Mouse (Mus musculus) neural tube, embryonic 12.5 days (tissue): ENCODE results near the gene Tacr1. TPM values are rescaled to one million over a fixed set of nuclear protein-coding genes. Genes with fewer than 3 reads are reported as not detected.
A peak's percentile ranks its signal among the peaks of the same experiment; 100 is the strongest.
"Not testable (repeated sequence)": the region's sequence is repeated elsewhere in the genome, so short reads cannot be mapped to it uniquely, and the experiment has no call there.

Experiments
- ATAC-seq: fragments of 200-750 bp; cut with Nextera tagmentation; 2 replicates; pipeline ENCODE4 v1.8.0; 2017; ENCODE audit warnings: low read depth, mild to moderate bottlenecking, moderate TSS enrichment, moderate library complexity; ENCODE audit not compliant: low FRiP score
- H3K27ac ChIP-seq: fragments of 300-500 bp; sonication (generic); 2 replicates; pipeline ENCODE4 v1.5.1; 2016
- H3K27me3 ChIP-seq: fragments of 300-500 bp; sonication (generic); replicated peaks from 2 replicates; pipeline ENCODE4 v1.6.1; 2016; ENCODE audit warnings: mild to moderate bottlenecking
- H3K36me3 ChIP-seq: fragments of 300-500 bp; sonication (generic); 2 replicates; pipeline ENCODE4 v1.6.1; 2016; ENCODE audit warnings: mild to moderate bottlenecking
- H3K4me1 ChIP-seq: fragments of 300-500 bp; sonication (generic); 2 replicates; pipeline ENCODE4 v1.6.1; 2016
- H3K4me2 ChIP-seq: fragments of 300-500 bp; sonication (generic); replicated peaks from 2 replicates; pipeline ENCODE4 v1.6.1; 2016; ENCODE audit warnings: mild to moderate bottlenecking
- H3K4me3 ChIP-seq: fragments of 300-500 bp; sonication (generic); 2 replicates; pipeline ENCODE4 v1.5.1; 2016
- H3K9ac ChIP-seq: fragments of 300-500 bp; sonication (generic); 2 replicates; pipeline ENCODE4 v1.6.1; 2016; ENCODE audit warnings: mild to moderate bottlenecking
- H3K9me3 ChIP-seq: fragments of 300-500 bp; sonication (generic); 2 replicates; pipeline ENCODE4 v1.6.1; 2016; ENCODE audit warnings: mild to moderate bottlenecking
- WGBS: fragments of 180-500 bp; shearing (Covaris S2); methylation state at CpG from one replicate; pipeline ENCODE4 v1.1.7; 2016; 5-methylcytosine and 5-hydroxymethylcytosine counted together
- polyA plus RNA-seq: library from polyadenylated mRNA; unstranded; fragments of >200 nt; fragmentation: Nextera tagmentation; extraction: Ambion mirVana; gene quantifications from 2 replicates; pipeline ENCODE4 v1.2.1, GENCODE M21; 2016

Gene Tacr1
- 2.4 and 2.5 TPM in 2 replicates for polyA plus RNA-seq

DNA sequence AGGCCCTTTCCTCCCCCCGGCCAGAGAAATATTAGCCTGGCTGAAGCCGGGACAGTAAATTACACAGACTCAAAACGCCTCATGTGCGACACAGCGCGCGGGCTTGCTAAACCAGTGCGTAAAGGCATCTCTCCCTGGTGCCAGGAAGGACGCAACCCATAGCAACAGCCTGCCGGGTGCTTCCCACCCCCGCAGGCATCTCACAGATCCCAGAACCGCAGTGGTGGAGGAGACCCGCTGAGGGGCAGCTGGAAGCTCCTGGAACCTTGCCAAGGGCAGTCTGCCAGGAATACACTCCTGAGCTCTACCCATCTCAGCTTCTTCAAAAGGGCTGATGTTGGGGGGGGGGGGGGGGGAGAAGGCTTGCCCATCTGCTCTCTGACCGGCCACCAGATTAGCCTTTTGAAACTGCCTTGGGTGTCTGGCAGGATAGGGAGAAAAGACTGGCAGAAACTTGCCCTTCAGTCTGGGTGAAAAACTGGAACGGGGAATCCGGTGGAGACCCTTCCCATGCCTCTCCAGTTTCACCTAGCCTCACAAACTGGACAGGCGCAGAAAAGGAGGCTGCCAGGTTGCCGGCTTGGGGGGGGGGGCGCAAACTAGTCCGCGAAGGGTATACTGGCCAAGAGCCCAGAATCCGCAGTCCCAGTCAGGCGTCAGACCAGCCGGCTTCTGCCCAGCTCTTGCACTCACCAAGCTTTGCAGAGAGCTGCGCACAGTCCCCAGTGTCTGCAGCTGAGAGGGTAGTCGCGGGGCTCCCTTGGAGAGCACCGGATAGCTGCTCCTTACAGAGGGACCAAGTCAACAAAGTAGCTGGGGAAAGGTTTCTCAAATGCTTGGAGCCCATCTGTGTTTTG, at the start of gene Tacr1:
Gene Tacr1, plus strand, starts transcription at position 740 of the 857 bp plus-strand sequence.
- Histone ChIP-seq H3K36me3 (no peaks in the 10 kb centered on the region), H3K9me3 (no peaks in the 10 kb centered on the region), H3K9ac (peak within 1 kb of the TSS; percentile 44; the same call in 1 of the 2 replicates), H3K4me3 (peak within 1 kb of the TSS; percentile 35), H3K27me3 (peaks cover 45% of the 10 kb centered on the region), H3K4me1 (peaks cover 24% of the 10 kb centered on the region), H3K4me2 (peak within 1 kb of the TSS; percentile 80), H3K27ac (no peak within 1 kb of the TSS)
- peak; percentile 96 for ATAC-seq
- under 1% methylated on average over 28 of the region's 28 CpGs for WGBS

DNA sequence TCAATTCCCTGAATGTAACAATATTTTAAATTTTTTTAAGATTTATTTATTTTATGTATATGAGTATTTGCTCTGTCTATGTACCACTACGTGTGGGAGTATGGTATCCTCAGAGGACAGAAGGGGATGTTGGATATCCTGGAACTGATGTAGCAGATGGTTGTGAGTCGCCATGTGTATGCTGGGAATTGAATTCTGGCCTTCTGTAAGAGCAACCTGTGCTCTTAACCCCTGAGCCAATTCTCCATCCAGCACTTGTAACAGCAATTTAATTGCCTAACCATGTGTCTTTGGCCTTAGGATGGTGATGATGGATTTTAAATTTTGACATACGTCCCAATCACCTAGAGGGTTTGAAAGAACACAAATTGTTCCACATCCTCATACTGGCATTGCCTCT, 26.0 kb upstream of the Tacr1 start:
- Histone ChIP-seq H3K9me3 (no peaks in the 10 kb centered on the region), H3K36me3 (no peaks in the 10 kb centered on the region), H3K27me3 (no peaks in the 10 kb centered on the region), H3K27ac (no peak overlapping the region), H3K9ac (no peak overlapping the region), H3K4me1 (no peaks in the 10 kb centered on the region), H3K4me2 (no peak overlapping the region), H3K4me3 (no peak overlapping the region)
- ATAC-seq, result no peak
- WGBS, result 91% methylated on average over 3 of the region's 3 CpGs

DNA sequence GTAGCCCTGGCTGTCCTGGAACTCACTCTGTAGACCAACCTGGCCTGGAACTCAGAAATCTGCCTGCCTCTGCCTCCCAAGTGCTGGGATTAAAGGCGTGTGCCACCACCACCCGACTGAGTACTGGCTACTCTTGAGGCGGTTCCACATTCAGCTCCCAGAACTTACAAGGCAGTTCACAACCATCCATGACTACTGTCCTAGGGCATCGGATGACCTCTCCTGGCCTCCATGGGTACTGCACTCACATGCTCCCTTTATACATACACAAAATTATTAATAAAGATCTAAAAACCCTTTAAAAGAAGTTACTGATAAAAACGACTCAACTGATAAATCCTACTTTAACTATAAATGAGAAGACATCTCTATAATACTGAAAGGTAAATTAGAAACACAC, 18.6 kb upstream of the Tacr1 start:
- Histone ChIP-seq H3K4me2 (no peak overlapping the region), H3K4me1 (no peaks in the 10 kb centered on the region), H3K27me3 (no peaks in the 10 kb centered on the region), H3K4me3 (no peak overlapping the region), H3K9me3 (no peaks in the 10 kb centered on the region), H3K9ac (no peak overlapping the region), H3K36me3 (no peaks in the 10 kb centered on the region), H3K27ac (no peak overlapping the region)
- WGBS, result 88% methylated on average over 5 of the region's 5 CpGs
- ATAC-seq, result no peak

DNA sequence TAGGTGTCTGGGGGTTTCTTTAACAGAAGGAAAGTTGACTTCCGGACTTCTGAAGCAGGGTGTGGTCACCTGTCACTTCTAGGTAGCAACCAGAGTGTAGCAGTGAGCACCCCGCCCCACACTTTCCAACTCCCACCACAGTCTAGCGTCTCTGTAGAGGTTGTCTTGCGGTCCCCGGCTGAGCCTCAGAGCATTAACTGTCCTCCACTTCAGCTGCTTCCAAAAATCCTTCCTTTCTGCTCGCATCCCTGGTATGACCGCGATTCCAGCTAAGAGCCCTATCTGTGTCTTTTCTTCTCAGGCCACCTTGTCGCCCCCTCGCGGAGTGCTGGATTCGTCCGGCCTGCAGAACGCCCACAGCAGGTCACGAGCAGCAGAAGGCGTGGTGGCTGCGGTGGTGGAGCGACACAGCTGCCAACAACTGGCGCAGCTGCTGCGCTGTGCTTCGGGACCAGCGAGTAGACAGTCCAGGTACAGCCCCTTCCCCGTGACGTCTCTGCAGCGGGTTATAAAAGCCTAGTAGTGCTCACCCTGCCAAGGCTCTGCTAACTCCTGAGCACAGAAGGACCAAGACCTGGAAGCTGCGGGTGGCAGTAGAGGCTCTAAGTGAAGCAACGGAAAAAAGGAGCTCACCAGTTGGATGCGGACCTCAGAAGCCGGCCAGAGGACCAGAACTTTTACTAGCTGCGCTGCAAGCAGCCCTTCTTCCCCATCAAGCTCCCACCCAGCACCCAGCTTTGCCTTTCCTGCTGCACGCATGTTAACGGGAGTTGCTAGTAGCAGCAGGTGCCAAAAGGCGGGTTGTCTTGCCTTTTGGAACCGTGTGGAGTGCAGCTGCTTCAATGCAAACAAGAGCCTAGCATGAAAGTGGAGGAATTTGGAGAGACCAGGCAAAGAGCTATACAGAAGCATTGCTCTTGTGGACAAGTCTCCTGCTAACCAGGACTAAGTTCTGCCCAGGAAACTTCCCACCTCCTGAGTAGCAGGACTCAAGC, 664 bp downstream of the Tacr1 start:
- Histone ChIP-seq H3K9ac (peak overlapping the region; percentile 44; the same call in 1 of the 2 replicates), H3K27me3 (peaks cover 45% of the 10 kb centered on the region), H3K9me3 (no peaks in the 10 kb centered on the region), H3K4me2 (peak overlapping the region; percentile 80), H3K27ac (no peak overlapping the region), H3K36me3 (no peaks in the 10 kb centered on the region), H3K4me3 (peak overlapping the region; percentile 35), H3K4me1 (peaks cover 24% of the 10 kb centered on the region)
- ATAC-seq, result peak; percentile 46
- 2% methylated on average over 34 of the region's 34 CpGs for WGBS

DNA sequence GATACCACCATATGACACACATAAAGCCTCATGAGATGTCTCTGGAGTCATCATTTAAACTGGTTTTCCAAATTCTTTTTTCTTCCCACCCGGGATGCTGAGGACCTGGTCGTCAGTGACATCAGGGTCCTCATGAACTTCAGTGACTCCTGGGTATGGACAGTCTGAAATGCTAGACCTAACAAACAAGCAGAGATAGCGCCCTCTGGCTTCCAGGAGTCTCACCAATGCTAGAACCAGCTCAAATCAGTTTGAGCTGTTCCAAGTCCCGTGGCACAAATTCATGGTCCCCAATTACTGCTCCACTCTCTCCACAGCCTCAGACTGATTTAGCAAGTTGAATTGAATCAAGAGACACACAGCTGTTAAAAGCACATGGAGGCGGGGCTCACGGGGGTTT, 16.2 kb downstream of the Tacr1 start:
- no peak overlapping the region for H3K27ac ChIP-seq

DNA sequence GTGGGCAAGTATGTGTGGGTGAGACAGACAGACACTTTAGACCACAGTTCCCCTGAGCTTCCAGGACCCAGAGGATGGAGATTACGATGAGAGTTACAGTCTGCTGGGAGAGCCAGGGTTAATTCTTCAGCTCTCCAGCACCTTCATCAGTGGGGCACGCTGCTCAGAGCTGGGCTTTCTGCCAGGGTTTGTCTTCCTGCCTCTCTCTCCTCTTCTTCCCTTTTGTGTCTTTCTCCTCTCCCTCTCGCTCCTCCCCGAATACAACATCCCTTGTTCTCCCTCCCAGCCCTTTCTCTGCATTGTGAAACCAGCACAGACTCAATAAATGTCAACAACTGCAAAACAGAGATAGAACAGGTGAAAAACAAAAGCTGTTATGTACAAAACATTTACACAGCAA, 18.1 kb downstream of the Tacr1 start:
- no peaks in the 10 kb centered on the region for H3K9me3 ChIP-seq
- H3K4me2 ChIP-seq, result no peak overlapping the region
- H3K9ac ChIP-seq, result no peak overlapping the region
- no peaks in the 10 kb centered on the region for H3K36me3 ChIP-seq
- WGBS, result 61% methylated on average over 4 of the region's 4 CpGs
- no peaks in the 10 kb centered on the region for H3K4me1 ChIP-seq
- H3K27ac ChIP-seq, result no peak overlapping the region
- no peak overlapping the region for H3K4me3 ChIP-seq
- no peak for ATAC-seq
- H3K27me3 ChIP-seq, result no peaks in the 10 kb centered on the region

More for the DNA sequence above, 16.2 kb downstream of the Tacr1 start:
- Histone ChIP-seq H3K9ac (no peak overlapping the region), H3K36me3 (no peaks in the 10 kb centered on the region), H3K27me3 (no peaks in the 10 kb centered on the region), H3K4me1 (no peaks in the 10 kb centered on the region), H3K4me2 (no peak overlapping the region), H3K9me3 (no peaks in the 10 kb centered on the region), H3K4me3 (no peak overlapping the region)
- 69% methylated on average over 6 of the region's 6 CpGs for WGBS
- no peak for ATAC-seq

DNA sequence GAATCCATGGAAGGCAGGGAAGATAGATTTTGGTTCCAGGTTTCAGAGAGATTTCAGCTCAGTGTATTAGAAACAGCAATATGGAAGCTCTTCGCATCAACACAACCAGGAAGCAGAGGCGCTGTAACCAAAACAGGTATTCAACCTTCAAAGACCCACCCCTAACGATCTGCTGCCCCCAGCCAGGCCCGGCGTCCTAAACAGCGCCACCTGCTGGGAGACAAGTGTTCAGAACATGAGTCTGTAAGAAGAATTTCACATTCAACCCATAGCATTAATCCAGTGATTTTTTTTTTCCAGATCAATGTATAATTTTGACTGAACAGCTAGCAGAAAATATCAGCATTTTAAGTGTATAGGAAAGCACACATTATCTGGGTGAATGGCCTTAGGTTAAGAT, 26.8 kb downstream of the Tacr1 start:
- Histone ChIP-seq H3K27me3 (no peaks in the 10 kb centered on the region), H3K36me3 (no peaks in the 10 kb centered on the region), H3K9me3 (no peaks in the 10 kb centered on the region), H3K4me3 (no peak overlapping the region), H3K27ac (no peak overlapping the region), H3K4me1 (no peaks in the 10 kb centered on the region), H3K9ac (no peak overlapping the region), H3K4me2 (no peak overlapping the region)
- 54% methylated on average over 6 of the region's 6 CpGs for WGBS
- no peak for ATAC-seq

DNA sequence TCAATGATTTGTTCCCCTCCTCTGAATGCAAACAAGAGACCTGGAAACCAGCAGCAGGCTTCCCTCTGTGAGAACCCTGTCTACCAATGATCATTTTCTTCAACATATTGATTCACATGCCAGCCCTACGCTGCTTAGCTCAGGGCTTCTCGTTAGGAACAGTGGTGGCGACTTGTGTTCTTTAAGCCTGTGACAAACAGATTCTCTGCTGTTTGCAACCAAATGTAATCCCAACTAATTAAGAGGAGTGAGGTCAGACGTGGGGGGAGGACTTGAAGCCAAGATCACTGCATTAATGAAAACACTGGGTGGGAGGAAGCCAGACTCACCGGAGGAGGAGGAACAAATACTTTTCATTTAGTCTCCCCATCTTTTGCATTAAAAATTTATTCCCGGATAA, 27.6 kb downstream of the Tacr1 start:
- ATAC-seq, result no peak
- H3K27me3 ChIP-seq, result no peaks in the 10 kb centered on the region
- H3K9me3 ChIP-seq, result no peaks in the 10 kb centered on the region
- WGBS, result 84% methylated on average over 6 of the region's 6 CpGs
- H3K4me3 ChIP-seq, result no peak overlapping the region
- no peak overlapping the region for H3K4me2 ChIP-seq
- no peaks in the 10 kb centered on the region for H3K4me1 ChIP-seq
- no peak overlapping the region for H3K9ac ChIP-seq
- H3K27ac ChIP-seq, result no peak overlapping the region
- no peaks in the 10 kb centered on the region for H3K36me3 ChIP-seq

DNA sequence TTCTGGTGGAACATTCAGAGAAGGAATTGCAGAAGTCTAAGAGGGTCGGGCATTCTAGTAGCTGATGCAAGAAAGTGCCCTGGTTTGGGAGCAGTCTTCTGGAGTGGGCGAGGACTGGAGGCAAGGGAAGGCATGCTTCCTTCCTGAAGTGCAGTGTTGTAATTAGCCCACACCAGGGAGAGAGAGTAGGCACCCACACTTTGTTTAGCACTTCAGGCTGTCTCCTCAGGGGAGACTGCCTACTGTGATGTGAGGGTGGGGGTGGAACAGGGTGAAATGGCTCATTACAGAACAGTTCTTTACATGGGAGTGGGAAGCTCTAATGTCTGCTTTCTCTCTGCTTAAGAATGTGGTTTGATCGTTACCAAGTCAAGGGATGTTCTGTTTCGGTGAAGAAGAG, 35.0 kb downstream of the Tacr1 start:
- H3K36me3 ChIP-seq, result no peaks in the 10 kb centered on the region
- H3K27me3 ChIP-seq, result no peaks in the 10 kb centered on the region
- no peak overlapping the region for H3K9ac ChIP-seq
- H3K4me1 ChIP-seq, result no peaks in the 10 kb centered on the region
- no peak overlapping the region for H3K4me3 ChIP-seq
- ATAC-seq, result no peak
- no peaks in the 10 kb centered on the region for H3K9me3 ChIP-seq
- WGBS, result 73% methylated on average over 4 of the region's 4 CpGs
- no peak overlapping the region for H3K4me2 ChIP-seq
- no peak overlapping the region for H3K27ac ChIP-seq

DNA sequence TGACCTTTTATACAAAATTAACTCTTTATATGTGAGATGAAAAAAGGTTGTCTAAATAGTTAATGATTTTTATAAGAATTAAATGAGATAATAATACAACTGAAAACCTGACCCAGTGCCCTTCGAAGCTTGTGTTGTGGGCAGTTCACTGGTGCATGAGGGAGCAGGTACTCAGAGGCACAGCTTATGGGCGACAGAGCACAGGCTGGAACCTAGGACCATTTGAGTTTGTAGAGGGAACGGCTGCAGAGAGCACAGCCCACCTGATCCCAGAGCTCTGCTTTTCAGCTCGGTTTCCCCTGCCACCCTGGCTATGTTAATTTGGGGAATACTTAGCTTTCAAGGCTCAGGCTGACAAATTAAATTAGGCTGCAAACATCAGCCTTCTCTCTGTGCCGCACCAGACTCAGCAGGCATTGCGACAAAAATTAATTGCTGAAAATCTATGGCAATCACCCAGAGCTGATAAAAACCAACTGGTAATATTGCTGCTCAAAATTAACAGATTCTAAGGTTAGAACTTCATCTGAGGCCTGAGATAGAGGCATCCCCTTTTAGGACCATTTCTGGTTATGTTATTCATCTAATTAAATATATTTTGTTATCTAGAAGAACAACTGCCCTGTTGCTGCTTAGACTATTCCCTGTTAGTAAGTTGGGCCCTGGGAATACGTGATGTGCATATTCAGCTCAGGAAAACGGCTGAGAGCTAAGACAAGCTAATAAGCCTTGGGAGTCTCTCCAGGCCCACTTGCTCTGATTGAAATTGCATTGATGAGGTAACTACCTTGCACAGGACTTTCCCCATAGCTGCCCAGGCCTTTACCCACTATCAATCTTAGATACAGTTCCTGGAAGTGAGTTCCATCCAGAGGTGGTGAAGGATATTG, 50.3 kb downstream of the Tacr1 start:
- not testable (repeated sequence) for H3K4me1 ChIP-seq, H3K4me3 ChIP-seq, H3K27me3 ChIP-seq, H3K9me3 ChIP-seq, H3K36me3 ChIP-seq, ATAC-seq, H3K27ac ChIP-seq, H3K9ac ChIP-seq, H3K4me2 ChIP-seq
- 82% methylated on average over 8 of the region's 8 CpGs for WGBS

DNA sequence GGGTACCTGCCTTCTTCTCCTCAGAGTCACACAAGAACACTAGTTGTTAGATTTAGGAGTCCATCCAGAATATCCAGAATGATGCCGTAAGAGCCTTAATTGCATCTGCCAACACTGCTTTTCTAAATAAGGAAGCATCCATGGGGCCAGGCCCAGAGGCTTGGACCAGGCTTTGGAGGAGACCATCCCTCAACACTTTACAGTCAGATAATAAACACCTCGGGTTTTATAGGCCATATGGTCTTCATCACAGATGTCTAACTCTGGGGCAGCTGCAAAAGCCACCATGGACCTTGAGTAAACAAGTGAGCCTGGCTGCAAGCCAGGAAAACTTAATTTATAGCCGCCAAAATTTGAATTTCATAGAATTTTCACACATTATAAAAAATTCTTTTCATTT, 53.1 kb downstream of the Tacr1 start:
- H3K9ac ChIP-seq, result no peak overlapping the region
- ATAC-seq, result no peak
- no peaks in the 10 kb centered on the region for H3K9me3 ChIP-seq
- no peak overlapping the region for H3K27ac ChIP-seq
- H3K4me3 ChIP-seq, result no peak overlapping the region
- no peak overlapping the region for H3K4me2 ChIP-seq
- no peaks in the 10 kb centered on the region for H3K36me3 ChIP-seq
- 59% methylated on average over 3 of the region's 3 CpGs for WGBS
- no peaks in the 10 kb centered on the region for H3K4me1 ChIP-seq
- no peaks in the 10 kb centered on the region for H3K27me3 ChIP-seq
